Mouse (Mus musculus) lung, postnatal 0 days (tissue): ENCODE data around the gene Gal. TPM values are rescaled to one million over a fixed set of nuclear protein-coding genes. Genes with fewer than 3 reads are reported as not detected.

ENCODE experiments used
- ATAC-seq: fragments of 200-750 bp; cut with Nextera tagmentation; 2 replicates; pipeline ENCODE4 v1.8.0; 2017; ENCODE audit warnings: moderate library complexity
- DNase-seq: peaks from one replicate; pipeline ENCODE4 v3.0.0-alpha.2; 2016; ENCODE audit warnings: low spot score
- H3K27ac ChIP-seq: fragments of 300-500 bp; sonication (generic); 2 replicates; pipeline ENCODE4 v1.5.1; 2014; ENCODE audit warnings: antibody characterized with exemption, mild to moderate bottlenecking, low read length, mixed read lengths
- H3K27me3 ChIP-seq: fragments of 300-500 bp; sonication (generic); replicated peaks from 2 replicates; pipeline ENCODE4 v1.6.1; 2014; ENCODE audit warnings: low read length, mixed read lengths; ENCODE audit not compliant: insufficient read depth
- H3K36me3 ChIP-seq: fragments of 300-500 bp; sonication (generic); 2 replicates; pipeline ENCODE4 v1.6.1; 2014; ENCODE audit warnings: low read length, mixed read lengths; ENCODE audit not compliant: insufficient read depth
- H3K4me1 ChIP-seq: fragments of 300-500 bp; sonication (generic); 2 replicates; pipeline ENCODE4 v1.6.1; 2014; ENCODE audit warnings: antibody characterized with exemption, low read depth, low read length, mixed read lengths; ENCODE audit not compliant: insufficient read depth
- H3K4me2 ChIP-seq: fragments of 300-500 bp; sonication (generic); replicated peaks from 2 replicates; pipeline ENCODE4 v1.6.1; 2014; ENCODE audit warnings: low read depth, mild to moderate bottlenecking, low read length, moderate library complexity, mixed read lengths
- H3K4me3 ChIP-seq: fragments of 300-500 bp; sonication (generic); 2 replicates; pipeline ENCODE4 v1.5.1; 2014; ENCODE audit warnings: low read depth, low read length
- H3K9ac ChIP-seq: fragments of 300-500 bp; sonication (generic); replicated peaks from 2 replicates; pipeline ENCODE4 v1.6.1; 2014; ENCODE audit warnings: low read depth, mild to moderate bottlenecking
- H3K9me3 ChIP-seq: fragments of 300-500 bp; sonication (generic); 2 replicates; pipeline ENCODE4 v1.6.1; 2016; ENCODE audit warnings: low read length, mixed read lengths
- CTCF ChIP-seq: IDR thresholded peaks from 2 replicates; pipeline ENCODE4 v1.5.1; 2016; ENCODE audit warnings: antibody characterized with exemption, mild to moderate bottlenecking
- EP300 ChIP-seq: IDR thresholded peaks from 2 replicates; pipeline ENCODE4 v1.6.1; 2016; ENCODE audit warnings: antibody characterized with exemption, mild to moderate bottlenecking, control low read depth
- WGBS: fragments of 180-500 bp; shearing (Covaris S2); extraction: QIAGEN DNeasy Blood & Tissue Kit; methylation state at CpG from one replicate; pipeline ENCODE4 v1.1.7; 2014; 5-methylcytosine and 5-hydroxymethylcytosine counted together
- polyA plus RNA-seq: library from polyadenylated mRNA; unstranded; fragments of >200 nt; fragmentation: Nextera tagmentation; extraction: Ambion mirVana; gene quantifications from 2 replicates; pipeline ENCODE4 v1.2.1, GENCODE M21; 2015

The Gal gene
- polyA plus RNA-seq, 1 experiment from 2014 or later = 8.7 TPM

- H3K36me3 ChIP-seq = peaks cover 21% of the 10 kb centered on the region
- no peak overlapping the region for H3K4me2 ChIP-seq
- H3K27ac ChIP-seq = no peak overlapping the region
- H3K27me3 ChIP-seq = no peaks in the 10 kb centered on the region
- peaks cover 8% of the 10 kb centered on the region; the same call in 1 of the 2 replicates for H3K4me1 ChIP-seq
- no peaks in the 10 kb centered on the region for H3K9me3 ChIP-seq
- no peak overlapping the region for H3K9ac ChIP-seq
- ATAC-seq = no peak
- H3K4me3 ChIP-seq = no peak overlapping the region
- no peak for DNase-seq
- WGBS = 45% methylated on average over 2 of the region's 2 CpGs
- TF ChIP-seq CTCF (peak; percentile 54), EP300 (no peak)
Measured at GRCm38 (mm10) chr19:3374028-3374427, 40.3 kb downstream of the Gal start.

GRCm38 (mm10) chr19:3373380-3373779, 41.0 kb downstream of the Gal start:
- no peaks in the 10 kb centered on the region for H3K9me3 ChIP-seq
- 49% methylated on average over 12 of the region's 12 CpGs for WGBS
- H3K36me3 ChIP-seq = peaks cover 21% of the 10 kb centered on the region
- TF ChIP-seq EP300 (no peak), CTCF (no peak)
- peaks cover 8% of the 10 kb centered on the region; the same call in 1 of the 2 replicates for H3K4me1 ChIP-seq
- no peak overlapping the region for H3K4me2 ChIP-seq
- H3K4me3 ChIP-seq = no peak overlapping the region
- no peak overlapping the region for H3K9ac ChIP-seq
- H3K27ac ChIP-seq = no peak overlapping the region
- no peaks in the 10 kb centered on the region for H3K27me3 ChIP-seq
- no peak for ATAC-seq
- DNase-seq = no peak

GRCm38 (mm10) chr19:3368276-3368675, 46.1 kb downstream of the Gal start:
- Histone ChIP-seq H3K27ac (no peak overlapping the region), H3K27me3 (no peaks in the 10 kb centered on the region), H3K36me3 (peaks cover 31% of the 10 kb centered on the region), H3K4me3 (no peak overlapping the region), H3K4me2 (no peak overlapping the region), H3K9me3 (no peaks in the 10 kb centered on the region; the same call in 1 of the 2 replicates), H3K4me1 (no peaks in the 10 kb centered on the region), H3K9ac (no peak overlapping the region)
- WGBS = 92% methylated on average over 3 of the region's 3 CpGs
- ATAC-seq (no peak), DNase-seq (no peak)
- TF ChIP-seq CTCF = no peak
- no peak for TF ChIP-seq EP300

GRCm38 (mm10) chr19:3365089-3365488, 49.3 kb downstream of the Gal start:
- ATAC-seq (no peak), DNase-seq (no peak)
- Histone ChIP-seq H3K9me3 (no peaks in the 10 kb centered on the region; the same call in 1 of the 2 replicates), H3K27me3 (no peaks in the 10 kb centered on the region), H3K4me3 (no peak overlapping the region), H3K27ac (no peak overlapping the region), H3K4me1 (no peaks in the 10 kb centered on the region), H3K9ac (no peak overlapping the region), H3K4me2 (no peak overlapping the region), H3K36me3 (peaks cover 34% of the 10 kb centered on the region)
- TF ChIP-seq CTCF = peak; percentile 45
- no peak for TF ChIP-seq EP300
- 98% methylated on average over 2 of the region's 3 CpGs for WGBS

DNA sequence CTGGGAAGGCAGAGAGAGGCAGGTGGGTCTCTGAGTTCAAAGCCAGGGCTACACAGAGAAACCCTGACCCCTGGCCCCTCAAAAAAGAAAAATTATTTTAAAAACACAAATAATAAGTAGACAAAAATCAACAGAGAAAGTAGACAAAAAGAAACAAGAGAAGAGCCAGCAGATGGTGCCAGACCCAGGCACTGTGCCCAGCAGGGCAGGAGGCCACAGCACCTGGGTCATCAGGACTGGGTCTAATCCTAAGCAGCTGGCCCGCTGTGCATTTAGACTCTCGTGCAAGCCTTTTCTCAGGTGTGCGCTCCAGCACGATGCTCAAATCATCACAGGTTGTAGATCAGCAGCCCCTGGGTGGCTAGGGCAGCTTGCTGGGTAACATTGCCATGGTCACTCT, 50.8 kb downstream of the Gal start:
- WGBS = 93% methylated on average over 4 of the region's 4 CpGs
- Histone ChIP-seq H3K9ac (no peak overlapping the region), H3K27ac (no peak overlapping the region), H3K36me3 (peaks cover 32% of the 10 kb centered on the region; the same call in 1 of the 2 replicates), H3K4me1 (no peaks in the 10 kb centered on the region), H3K9me3 (no peaks in the 10 kb centered on the region; the same call in 1 of the 2 replicates), H3K4me2 (no peak overlapping the region), H3K4me3 (no peak overlapping the region), H3K27me3 (no peaks in the 10 kb centered on the region)
- DNase-seq = no peak
- no peak for TF ChIP-seq EP300
- TF ChIP-seq CTCF = no peak
- no peak for ATAC-seq

Other genes starting within 250 kb of the Gal start
- gene Mrpl21, start 131.6 kb downstream of the Gal start, polyA plus RNA-seq = 63.2 and 72.7 TPM in 2 replicates
- gene Ighmbp2, start 131.5 kb downstream of the Gal start, polyA plus RNA-seq = 5.2 TPM in 2 replicates
- 46.6 and 47.9 TPM in 2 replicates for gene Cpt1a, start 92.2 kb downstream of the Gal start, polyA plus RNA-seq
- gene Tesmin, start 25.7 kb downstream of the Gal start, polyA plus RNA-seq = 0.52 and 0.68 TPM in 2 replicates
- gene Ppp6r3, start 161.2 kb upstream of the Gal start, polyA plus RNA-seq = 30.6 and 33.6 TPM in 2 replicates